Mouse (Mus musculus): ENCODE results near the gene Trim67.

GRCm38 (mm10) chr8:124793172-124793651, 320 bp downstream of the Trim67 start:
- TF ChIP-seq ZNF384 (IDR thresholded peaks at IDR 0.05; ENCODE audit: low read depth, low read length) (no peak), HCFC1 (IDR thresholded peaks at IDR 0.05; ENCODE audit: borderline replicate concordance, insufficient read depth, low read length) (no peak), ZC3H11A (IDR thresholded peaks at IDR 0.05; ENCODE audit: borderline replicate concordance, low read depth, low read length) (no peak), MAFK (IDR thresholded peaks at IDR 0.05; ENCODE audit: insufficient read depth, low read depth, low read length) (no peak)

Data from ES-E14 (cell line).